Mouse (Mus musculus) intestine, embryonic 14.5 days (tissue): ENCODE measurements around the gene Astn2. TPM values are rescaled to one million over a fixed set of nuclear protein-coding genes. Genes with fewer than 3 reads are reported as not detected.

ENCODE experiments used
- ATAC-seq: fragments of 200-750 bp; cut with Nextera tagmentation; replicated peaks from 2 replicates; pipeline ENCODE4 v1.8.0; 2017; ENCODE audit warnings: low read depth, moderate number of reproducible peaks, moderate TSS enrichment, moderate library complexity; ENCODE audit not compliant: low FRiP score, low TSS enrichment
- DNase-seq: peaks from one replicate; pipeline ENCODE4 v3.0.0-alpha.2; 2018; ENCODE audit warnings: low spot score
- H3K27ac ChIP-seq: fragments of 300-500 bp; sonication (generic); 2 replicates; pipeline ENCODE4 v1.5.1; 2014; ENCODE audit warnings: low read depth, mild to moderate bottlenecking, control low read depth
- H3K27me3 ChIP-seq: fragments of 300-500 bp; sonication (generic); replicated peaks from 2 replicates; pipeline ENCODE4 v1.6.1; 2014; ENCODE audit warnings: low read length, control low read depth; ENCODE audit not compliant: control insufficient read depth, insufficient read depth
- H3K36me3 ChIP-seq: fragments of 300-500 bp; sonication (generic); 2 replicates; pipeline ENCODE4 v1.6.1; 2014; ENCODE audit warnings: low read length, control low read depth; ENCODE audit not compliant: control insufficient read depth, insufficient read depth
- H3K4me1 ChIP-seq: fragments of 300-500 bp; sonication (generic); replicated peaks from 2 replicates; pipeline ENCODE4 v1.6.1; 2014; ENCODE audit warnings: low read length, control low read depth, mixed read lengths; ENCODE audit not compliant: control insufficient read depth, insufficient read depth
- H3K4me2 ChIP-seq: fragments of 300-500 bp; sonication (generic); 2 replicates; pipeline ENCODE4 v1.6.1; 2014; ENCODE audit warnings: low read length
- H3K4me3 ChIP-seq: fragments of 300-500 bp; sonication (generic); 2 replicates; pipeline ENCODE4 v1.5.1; 2014; ENCODE audit warnings: low read depth, low read length, control low read depth, mixed read lengths
- H3K9ac ChIP-seq: fragments of 300-500 bp; sonication (generic); 2 replicates; pipeline ENCODE4 v1.6.1; 2014; ENCODE audit warnings: mild to moderate bottlenecking, low read length
- H3K9me3 ChIP-seq: fragments of 300-500 bp; sonication (generic); 2 replicates; pipeline ENCODE4 v1.6.1; 2016; ENCODE audit warnings: low read length, control low read depth; ENCODE audit not compliant: control insufficient read depth
- WGBS: fragments of 180-500 bp; shearing (Covaris S2); extraction: QIAGEN DNeasy Blood & Tissue Kit; methylation state at CpG from one replicate; pipeline ENCODE4 v1.1.7; 2014; 5-methylcytosine and 5-hydroxymethylcytosine counted together
- polyA plus RNA-seq: library from polyadenylated mRNA; unstranded; fragments of >200 nt; fragmentation: Nextera tagmentation; extraction: Ambion mirVana; gene quantifications from 2 replicates; pipeline ENCODE4 v1.2.1, GENCODE M21; 2014

Astn2 gene
- polyA plus RNA-seq, 1 experiment from 2014 or later = 0.96 TPM

- DNase-seq (no peak), ATAC-seq (no peak)
- no peak overlapping the region for H3K9ac ChIP-seq
- H3K4me2 ChIP-seq = no peak overlapping the region
- no peak overlapping the region for H3K27ac ChIP-seq
- H3K9me3 ChIP-seq = no peaks in the 10 kb centered on the region
- no peaks in the 10 kb centered on the region for H3K27me3 ChIP-seq
- no peak overlapping the region for H3K4me3 ChIP-seq
- H3K36me3 ChIP-seq = no peaks in the 10 kb centered on the region
- H3K4me1 ChIP-seq = no peaks in the 10 kb centered on the region
- WGBS = 71% methylated on average over 2 of the region's 2 CpGs
Measured at GRCm38 (mm10) chr4:65843191-65843590, 561.2 kb downstream of the Astn2 start.

GRCm38 (mm10) chr4:65839550-65840000 is 564.8 kb downstream of the Astn2 start:
- Histone ChIP-seq H3K27me3 (no peaks in the 10 kb centered on the region), H3K4me1 (no peaks in the 10 kb centered on the region), H3K9ac (no peak overlapping the region), H3K36me3 (no peaks in the 10 kb centered on the region), H3K4me3 (no peak overlapping the region), H3K9me3 (no peaks in the 10 kb centered on the region), H3K4me2 (no peak overlapping the region), H3K27ac (no peak overlapping the region)
- ATAC-seq (no peak), DNase-seq (no peak)
- 75% methylated on average over 9 of the region's 9 CpGs for WGBS

- DNase-seq = no peak
- H3K9me3 ChIP-seq = no peaks in the 10 kb centered on the region
- no peak overlapping the region for H3K4me2 ChIP-seq
- no peak overlapping the region for H3K9ac ChIP-seq
- no peak overlapping the region for H3K27ac ChIP-seq
- WGBS = 73% methylated on average over 4 of the region's 4 CpGs
- H3K4me1 ChIP-seq = no peaks in the 10 kb centered on the region
- H3K27me3 ChIP-seq = no peaks in the 10 kb centered on the region
- no peak overlapping the region for H3K4me3 ChIP-seq
- no peaks in the 10 kb centered on the region for H3K36me3 ChIP-seq
- ATAC-seq = no peak
Measured at GRCm38 (mm10) chr4:65838781-65839180, 565.6 kb downstream of the Astn2 start.

- ATAC-seq = no peak
Measured at GRCm38 (mm10) chr4:65832971-65833370, 571.4 kb downstream of the Astn2 start.

GRCm38 (mm10) chr4:65831872-65832271 is 572.5 kb downstream of the Astn2 start:
- DNase-seq = no peak

More at GRCm38 (mm10) chr4:65832971-65833370, 571.4 kb downstream of the Astn2 start:
- H3K9me3 ChIP-seq = no peaks in the 10 kb centered on the region
- no peaks in the 10 kb centered on the region for H3K4me1 ChIP-seq
- no peaks in the 10 kb centered on the region for H3K27me3 ChIP-seq
- no peak overlapping the region for H3K27ac ChIP-seq
- no peaks in the 10 kb centered on the region for H3K36me3 ChIP-seq
- H3K4me2 ChIP-seq = no peak overlapping the region
- no peak overlapping the region for H3K9ac ChIP-seq
- DNase-seq = no peak
- WGBS = 84% methylated on average over 1 of the region's 1 CpGs
- no peak overlapping the region for H3K4me3 ChIP-seq

GRCm38 (mm10) chr4:65830495-65830894 is 573.9 kb downstream of the Astn2 start:
- DNase-seq (no peak), ATAC-seq (no peak)
- Histone ChIP-seq H3K9ac (no peak overlapping the region), H3K4me3 (no peak overlapping the region), H3K4me2 (no peak overlapping the region), H3K27me3 (no peaks in the 10 kb centered on the region), H3K27ac (no peak overlapping the region), H3K4me1 (no peaks in the 10 kb centered on the region), H3K9me3 (no peaks in the 10 kb centered on the region), H3K36me3 (no peaks in the 10 kb centered on the region)
- WGBS = 12% methylated on average over 3 of the region's 3 CpGs

More at GRCm38 (mm10) chr4:65831872-65832271, 572.5 kb downstream of the Astn2 start:
- H3K27me3 ChIP-seq = no peaks in the 10 kb centered on the region
- no peaks in the 10 kb centered on the region for H3K36me3 ChIP-seq
- no peak overlapping the region for H3K9ac ChIP-seq
- no peak for ATAC-seq
- H3K4me1 ChIP-seq = no peaks in the 10 kb centered on the region
- H3K27ac ChIP-seq = no peak overlapping the region
- no peak overlapping the region for H3K4me2 ChIP-seq
- WGBS = 75% methylated on average over 3 of the region's 3 CpGs
- H3K9me3 ChIP-seq = no peaks in the 10 kb centered on the region
- H3K4me3 ChIP-seq = no peak overlapping the region

GRCm38 (mm10) chr4:65821070-65821469 is 583.3 kb downstream of the Astn2 start:
- 62% methylated on average over 2 of the region's 2 CpGs for WGBS
- DNase-seq = no peak
- H3K27me3 ChIP-seq = no peaks in the 10 kb centered on the region

GRCm38 (mm10) chr4:65820236-65820635 is 584.2 kb downstream of the Astn2 start:
- 38% methylated on average over 2 of the region's 2 CpGs for WGBS
- Histone ChIP-seq H3K4me2 (no peak overlapping the region), H3K27me3 (no peaks in the 10 kb centered on the region), H3K9ac (no peak overlapping the region), H3K9me3 (no peaks in the 10 kb centered on the region), H3K36me3 (no peaks in the 10 kb centered on the region), H3K4me3 (no peak overlapping the region), H3K27ac (no peak overlapping the region), H3K4me1 (no peaks in the 10 kb centered on the region)
- ATAC-seq (no peak), DNase-seq (no peak)

More at GRCm38 (mm10) chr4:65821070-65821469, 583.3 kb downstream of the Astn2 start:
- ATAC-seq = no peak
- Histone ChIP-seq H3K9me3 (no peaks in the 10 kb centered on the region), H3K36me3 (no peaks in the 10 kb centered on the region), H3K4me2 (no peak overlapping the region), H3K9ac (no peak overlapping the region), H3K27ac (no peak overlapping the region), H3K4me1 (no peaks in the 10 kb centered on the region), H3K4me3 (no peak overlapping the region)

GRCm38 (mm10) chr4:65819835-65820234 is 584.6 kb downstream of the Astn2 start:
- H3K36me3 ChIP-seq = no peaks in the 10 kb centered on the region
- no peaks in the 10 kb centered on the region for H3K4me1 ChIP-seq
- no peak for ATAC-seq
- no peak overlapping the region for H3K9ac ChIP-seq
- WGBS = 27% methylated on average over 3 of the region's 3 CpGs
- no peak overlapping the region for H3K4me3 ChIP-seq
- no peak overlapping the region for H3K27ac ChIP-seq
- H3K27me3 ChIP-seq = no peaks in the 10 kb centered on the region
- DNase-seq = no peak
- H3K4me2 ChIP-seq = no peak overlapping the region
- no peaks in the 10 kb centered on the region for H3K9me3 ChIP-seq
